Mouse (Mus musculus): ENCODE results near the gene Car7. TPM values are rescaled to one million over a fixed set of nuclear protein-coding genes. Genes with fewer than 3 reads are reported as not detected.
"Not testable (repeated sequence)": the region's sequence is repeated elsewhere in the genome, so short reads cannot be mapped to it uniquely, and the experiment has no call there.

The Car7 gene
- polyA plus RNA-seq, 1 experiment from 2014 or later = 1.6 TPM

- WGBS = 89% methylated on average over 3 of the region's 3 CpGs
- no peak for ATAC-seq
- Histone ChIP-seq H3K4me3 (no peak overlapping the region), H3K36me3 (ENCODE audit: poor library complexity, severe bottlenecking) (no peaks in the 10 kb centered on the region), H3K9me3 (replicated peaks) (no peaks in the 10 kb centered on the region), H3K27ac (no peak overlapping the region), H3K4me1 (no peaks in the 10 kb centered on the region), H3K9ac (no peak overlapping the region), H3K27me3 (no peaks in the 10 kb centered on the region), H3K4me2 (no peak overlapping the region)
These were observed 42.3 kb downstream of the Car7 start for GRCm38 (mm10) chr8:104576820-104577219.

- not testable (repeated sequence) for H3K4me2 ChIP-seq; ATAC-seq; H3K4me1 ChIP-seq; H3K9me3 ChIP-seq (replicated peaks); H3K9ac ChIP-seq; H3K4me3 ChIP-seq; H3K27ac ChIP-seq; H3K36me3 ChIP-seq (ENCODE audit: poor library complexity, severe bottlenecking); H3K27me3 ChIP-seq
- WGBS = 83% methylated on average over 17 of the region's 17 CpGs
These were observed 43.1 kb downstream of the Car7 start for GRCm38 (mm10) chr8:104577606-104578005.

- Histone ChIP-seq H3K27ac (no peak overlapping the region), H3K4me2 (no peak overlapping the region), H3K4me3 (no peak overlapping the region), H3K9ac (no peak overlapping the region), H3K36me3 (ENCODE audit: poor library complexity, severe bottlenecking) (no peaks in the 10 kb centered on the region), H3K27me3 (no peaks in the 10 kb centered on the region), H3K4me1 (no peaks in the 10 kb centered on the region), H3K9me3 (replicated peaks) (peaks cover 12% of the 10 kb centered on the region; the same call in 1 of the 2 replicates)
- no peak for ATAC-seq
- 60% methylated on average over 1 of the region's 1 CpGs for WGBS
These were observed 50.0 kb downstream of the Car7 start for GRCm38 (mm10) chr8:104584522-104584921.

GRCm38 (mm10) chr8:104590284-104590683 is 55.8 kb downstream of the Car7 start:
- WGBS = 92% methylated on average over 3 of the region's 3 CpGs

GRCm38 (mm10) chr8:104591133-104591834 is 56.8 kb downstream of the Car7 start, which contains the start of gene Pdp2:
Pdp2 (plus strand) TSS chr8:104591451.
- Histone ChIP-seq H3K27me3 (no peaks in the 10 kb centered on the region), H3K27ac (peak within 1 kb of the TSS; percentile 44), H3K4me3 (peak within 1 kb of the TSS; percentile 61), H3K4me2 (peak within 1 kb of the TSS; percentile 79), H3K4me1 (peaks cover 8% of the 10 kb centered on the region), H3K9me3 (replicated peaks) (no peaks in the 10 kb centered on the region), H3K36me3 (ENCODE audit: poor library complexity, severe bottlenecking) (peaks cover 25% of the 10 kb centered on the region), H3K9ac (peak within 1 kb of the TSS; percentile 69)
- under 1% methylated on average over 44 of the region's 44 CpGs for WGBS
- ATAC-seq = peak; percentile 99

More at GRCm38 (mm10) chr8:104590284-104590683, 55.8 kb downstream of the Car7 start:
- Histone ChIP-seq H3K27me3 (no peaks in the 10 kb centered on the region), H3K4me1 (peaks cover 8% of the 10 kb centered on the region), H3K36me3 (ENCODE audit: poor library complexity, severe bottlenecking) (peaks cover 18% of the 10 kb centered on the region), H3K9me3 (replicated peaks) (0 out of 2 replicates have a peak, but pooled peaks cover under 1% of the 10 kb centered on the region), H3K4me3 (no peak overlapping the region), H3K4me2 (no peak overlapping the region), H3K27ac (no peak overlapping the region), H3K9ac (no peak overlapping the region)
- ATAC-seq = no peak

GRCm38 (mm10) chr8:104591856-104592255 is 57.4 kb downstream of the Car7 start:
- Histone ChIP-seq H3K9ac (peak overlapping the region; percentile 69), H3K27me3 (no peaks in the 10 kb centered on the region), H3K4me1 (peaks cover 8% of the 10 kb centered on the region), H3K36me3 (ENCODE audit: poor library complexity, severe bottlenecking) (peaks cover 30% of the 10 kb centered on the region), H3K27ac (no peak overlapping the region), H3K9me3 (replicated peaks) (no peaks in the 10 kb centered on the region), H3K4me3 (peak overlapping the region; percentile 61), H3K4me2 (peak overlapping the region; percentile 79)
- 4% methylated on average over 9 of the region's 9 CpGs for WGBS
- no peak for ATAC-seq

GRCm38 (mm10) chr8:104592566-104592965 is 58.1 kb downstream of the Car7 start:
- H3K4me3 ChIP-seq = peak overlapping the region; percentile 61; the same call in 1 of the 2 replicates
- WGBS = 77% methylated on average over 6 of the region's 6 CpGs
- ATAC-seq = no peak

GRCm38 (mm10) chr8:104593536-104594325 is 59.2 kb downstream of the Car7 start:
- WGBS = 94% methylated on average over 31 of the region's 31 CpGs
- no peak for ATAC-seq
- H3K4me1 ChIP-seq = peaks cover 8% of the 10 kb centered on the region
- no peak overlapping the region for H3K9ac ChIP-seq
- H3K4me3 ChIP-seq = no peak overlapping the region
- no peaks in the 10 kb centered on the region for H3K27me3 ChIP-seq
- no peaks in the 10 kb centered on the region for H3K9me3 ChIP-seq (replicated peaks)
- H3K27ac ChIP-seq = no peak overlapping the region
- H3K36me3 ChIP-seq (ENCODE audit: poor library complexity, severe bottlenecking) = peaks cover 30% of the 10 kb centered on the region
- H3K4me2 ChIP-seq = no peak overlapping the region

More at GRCm38 (mm10) chr8:104592566-104592965, 58.1 kb downstream of the Car7 start:
- H3K9me3 ChIP-seq (replicated peaks) = no peaks in the 10 kb centered on the region
- H3K27me3 ChIP-seq = no peaks in the 10 kb centered on the region
- peak overlapping the region; percentile 79 for H3K4me2 ChIP-seq
- peaks cover 8% of the 10 kb centered on the region for H3K4me1 ChIP-seq
- H3K36me3 ChIP-seq (ENCODE audit: poor library complexity, severe bottlenecking) = peaks cover 30% of the 10 kb centered on the region
- H3K9ac ChIP-seq = no peak overlapping the region
- no peak overlapping the region for H3K27ac ChIP-seq

- WGBS = 95% methylated on average over 19 of the region's 19 CpGs
- ATAC-seq = no peak
- Histone ChIP-seq H3K36me3 (ENCODE audit: poor library complexity, severe bottlenecking) (peaks cover 30% of the 10 kb centered on the region), H3K9ac (no peak overlapping the region), H3K9me3 (replicated peaks) (no peaks in the 10 kb centered on the region), H3K4me2 (no peak overlapping the region), H3K4me3 (no peak overlapping the region), H3K27me3 (no peaks in the 10 kb centered on the region), H3K4me1 (peaks cover 8% of the 10 kb centered on the region), H3K27ac (no peak overlapping the region)
These were observed 60.3 kb downstream of the Car7 start for GRCm38 (mm10) chr8:104594611-104595362.

- no peak overlapping the region for H3K27ac ChIP-seq
- ATAC-seq = no peak
- no peak overlapping the region for H3K4me2 ChIP-seq
- no peak overlapping the region for H3K9ac ChIP-seq
- 86% methylated on average over 21 of the region's 21 CpGs for WGBS
- peaks cover 30% of the 10 kb centered on the region for H3K36me3 ChIP-seq (ENCODE audit: poor library complexity, severe bottlenecking)
- no peak overlapping the region for H3K4me3 ChIP-seq
- no peaks in the 10 kb centered on the region for H3K9me3 ChIP-seq (replicated peaks)
- H3K27me3 ChIP-seq = 0 out of 2 replicates have a peak, but pooled peaks cover under 1% of the 10 kb centered on the region
- peaks cover 8% of the 10 kb centered on the region for H3K4me1 ChIP-seq
These were observed 61.5 kb downstream of the Car7 start for GRCm38 (mm10) chr8:104595773-104596536.

GRCm38 (mm10) chr8:104597656-104598055 is 63.2 kb downstream of the Car7 start:
- Histone ChIP-seq H3K9me3 (replicated peaks) (no peaks in the 10 kb centered on the region), H3K4me1 (0 out of 2 replicates have a peak, but pooled peaks cover 7% of the 10 kb centered on the region), H3K4me3 (no peak overlapping the region), H3K9ac (no peak overlapping the region), H3K36me3 (ENCODE audit: poor library complexity, severe bottlenecking) (peaks cover 30% of the 10 kb centered on the region), H3K4me2 (no peak overlapping the region), H3K27me3 (peaks cover 11% of the 10 kb centered on the region; the same call in 1 of the 2 replicates), H3K27ac (no peak overlapping the region)
- WGBS = 84% methylated on average over 6 of the region's 6 CpGs
- no peak for ATAC-seq
